9 mouse cellular contexts compared by ENCODE assay signal in the genomic region with DNA sequence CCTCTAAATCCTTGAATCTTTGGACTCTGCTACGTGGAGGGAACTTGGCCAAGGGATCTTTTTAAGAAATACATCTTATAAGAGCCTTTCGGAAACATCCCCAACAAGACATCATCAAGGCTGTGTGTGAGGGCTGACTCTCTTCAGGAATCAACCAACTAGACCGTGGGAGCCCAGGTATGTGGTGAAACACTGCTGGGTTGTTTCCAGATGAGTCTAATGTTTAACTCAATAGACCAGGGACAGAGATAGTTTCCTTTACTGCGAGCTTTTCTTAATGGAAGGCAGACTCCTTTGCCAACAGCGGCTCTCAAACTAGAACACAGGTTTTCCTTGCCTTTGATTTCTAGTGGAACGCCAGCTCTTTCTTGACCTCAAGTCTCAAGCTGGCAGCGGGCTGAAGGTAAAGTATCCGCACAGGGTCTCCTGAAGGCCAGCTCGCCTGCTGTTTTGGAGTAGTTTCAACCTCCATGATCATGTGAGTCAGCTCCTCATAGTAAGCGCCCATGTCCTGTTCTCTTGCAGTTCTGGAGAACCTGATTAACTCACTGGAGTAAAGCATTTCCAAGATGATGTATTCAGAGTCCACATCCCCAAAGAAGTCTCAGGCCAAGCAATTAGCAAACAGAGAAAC.
DNase-seq lines count a peak whose midpoint lies in the region; ATAC-seq lines count a peak whose summit lies in the region.
"Had no signal": no experiment of that assay in that cellular context is flagged by ENCODE, and none has a peak within 500 bp of the region (broad histone marks: within the 10 kb centered on the region; RNA-seq: fewer than 3 reads in every experiment).

No protein-coding gene starts in this region.

- no peaks in the 10 kb centered on the region for H3K4me1 ChIP-seq in lung, embryonic 15.5 days
- H3K4me1 ChIP-seq in intestine, embryonic 15.5 days (replicated peaks): no peaks in the 10 kb centered on the region
- H3K4me1 ChIP-seq in liver, embryonic 13.5 days (replicated peaks): no peaks in the 10 kb centered on the region

- WGBS in lung, embryonic 15.5 days: 74% methylated on average over 10 of the region's 10 CpGs
- WGBS in intestine, embryonic 15.5 days: 69% methylated on average over 10 of the region's 10 CpGs
- WGBS in liver, embryonic 13.5 days (ENCODE audit: insufficient replicate concordance): 68% methylated on average over 10 of the region's 10 CpGs

- ATAC-seq in lung, embryonic 15.5 days (ENCODE audit: borderline replicate concordance, extremely low read depth, low FRiP score, low TSS enrichment): no peak
- no peak for ATAC-seq in intestine, embryonic 15.5 days
- ATAC-seq in liver, embryonic 13.5 days (ENCODE audit: low read depth): no peak

- H3K27ac ChIP-seq in lung, embryonic 15.5 days: no peak overlapping the region
- no peak overlapping the region for H3K27ac ChIP-seq in intestine, embryonic 15.5 days
- no peak overlapping the region for H3K27ac ChIP-seq in liver, embryonic 13.5 days

- no peak overlapping the region for H3K9ac ChIP-seq in lung, embryonic 15.5 days
- no peak overlapping the region; the same call in 1 of the 2 replicates for H3K9ac ChIP-seq in intestine, embryonic 15.5 days
- H3K9ac ChIP-seq in liver, embryonic 13.5 days: no peak overlapping the region

- no peaks in the 10 kb centered on the region for H3K27me3 ChIP-seq in lung, embryonic 15.5 days
- no peaks in the 10 kb centered on the region for H3K27me3 ChIP-seq in intestine, embryonic 15.5 days (replicated peaks)
- H3K27me3 ChIP-seq in liver, embryonic 13.5 days: no peaks in the 10 kb centered on the region
- H3K27me3 ChIP-seq: megakaryocyte, embryonic 14.5 days had no signal

- H3K4me2 ChIP-seq in lung, embryonic 15.5 days: peak overlapping the region; percentile 51
- H3K4me2 ChIP-seq in intestine, embryonic 15.5 days (replicated peaks): peak overlapping the region; percentile 67
- peak overlapping the region; percentile 50 for H3K4me2 ChIP-seq in liver, embryonic 13.5 days

- H3K4me3 ChIP-seq in lung, embryonic 15.5 days: peak overlapping the region; percentile 48
- peak overlapping the region; percentile 43; the same call in 1 of the 2 replicates for H3K4me3 ChIP-seq in intestine, embryonic 15.5 days (replicated peaks)
- H3K4me3 ChIP-seq in liver, embryonic 13.5 days (replicated peaks): peak overlapping the region; percentile 48; the same call in 1 of the 2 replicates

- intact Hi-C loops in left cerebral cortex, postnatal 4 days (cut with DNase I): loop anchor here (5.0 kb wide), 1 partner anchor 449 kb away; no protein-coding TSS in a partner anchor

- H3K36me3 ChIP-seq in lung, embryonic 15.5 days: no peaks in the 10 kb centered on the region
- no peaks in the 10 kb centered on the region for H3K36me3 ChIP-seq in intestine, embryonic 15.5 days
- no peaks in the 10 kb centered on the region for H3K36me3 ChIP-seq in liver, embryonic 13.5 days

- no peak for DNase-seq in lung, postnatal 36 days
- no peak for DNase-seq in liver, embryonic 13.5 days
- DNase-seq in yolk sac, embryonic 10.5 days (ENCODE audit: low spot score): peak; percentile 9
- no peak for DNase-seq in ovary, postnatal 14 days (ENCODE audit: low spot score)
- no peak for DNase-seq in left cerebral cortex, adult 9 months (ENCODE audit: low spot score in 2 of 2)
- no peak for DNase-seq in left cerebral cortex, postnatal 4 days

- H3K9me3 ChIP-seq in lung, embryonic 15.5 days: no peaks in the 10 kb centered on the region
- H3K9me3 ChIP-seq in intestine, embryonic 15.5 days: no peaks in the 10 kb centered on the region
- no peaks in the 10 kb centered on the region for H3K9me3 ChIP-seq in liver, embryonic 13.5 days (replicated peaks)
- H3K9me3 ChIP-seq: megakaryocyte, embryonic 14.5 days had no signal
